Mouse (Mus musculus): ENCODE data around the gene Rps11.
"Not testable (repeated sequence)": the region's sequence is repeated elsewhere in the genome, so short reads cannot be mapped to it uniquely, and the experiment has no call there.

Gene Rps11

DNA sequence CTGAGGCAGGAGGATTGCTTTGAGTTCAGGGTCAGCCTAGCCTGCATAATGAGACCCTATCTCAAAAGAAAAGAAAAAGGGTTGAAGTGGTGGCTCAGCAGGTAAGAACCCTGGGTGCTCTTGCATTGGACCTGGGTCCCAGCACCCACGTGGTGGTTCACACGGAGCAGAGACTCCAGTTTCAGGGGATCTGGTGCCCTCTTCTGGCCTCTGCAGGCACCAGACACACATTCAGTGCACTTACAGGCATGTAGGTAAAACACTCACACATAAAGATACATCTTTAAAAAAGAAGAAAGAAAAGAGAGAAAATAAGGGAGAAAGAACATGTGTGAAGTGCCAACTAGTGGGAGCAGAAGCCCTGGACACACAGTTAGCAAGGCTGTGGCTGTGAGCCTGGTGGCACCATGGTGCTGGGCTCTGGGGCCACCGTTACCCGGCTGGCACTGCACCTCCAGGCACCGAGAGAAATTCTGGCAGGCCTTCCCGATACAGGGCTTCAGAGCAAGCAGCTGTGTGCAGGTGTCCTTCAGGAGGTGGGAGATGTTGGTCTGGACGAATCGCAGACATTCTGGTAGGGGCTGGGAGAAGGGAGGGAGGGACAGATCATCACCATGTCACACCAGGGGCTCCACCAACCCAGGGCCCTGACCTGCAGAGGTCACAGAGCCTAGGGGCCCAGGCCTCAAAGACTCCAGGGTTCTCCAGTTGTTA lies 9.4 kb upstream of the Rps11 start:
- peak; percentile 85 for DNase-seq (ENCODE audit: low read depth, low spot score)

DNA sequence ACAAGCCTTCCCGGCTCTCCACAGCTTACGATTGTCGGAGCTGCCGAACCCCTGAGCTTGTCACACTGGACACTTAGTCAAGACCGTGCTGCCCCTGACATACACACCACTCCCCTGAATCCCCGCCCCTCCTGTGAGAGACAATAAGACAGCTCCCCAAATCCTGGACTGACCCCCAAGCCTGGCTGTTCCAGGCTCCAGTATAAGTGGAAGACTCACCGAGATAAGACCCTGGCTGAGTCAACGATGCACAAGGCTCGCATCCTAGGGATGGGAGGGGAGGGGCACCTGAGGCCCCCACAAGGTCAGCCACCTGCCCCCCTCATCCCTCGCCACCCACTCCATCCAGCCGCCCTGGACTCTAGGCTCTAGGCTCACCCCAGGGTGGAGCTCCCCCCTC lies 7.6 kb upstream of the Rps11 start:
- DNase-seq (ENCODE audit: low read depth, low spot score), result no peak

DNA sequence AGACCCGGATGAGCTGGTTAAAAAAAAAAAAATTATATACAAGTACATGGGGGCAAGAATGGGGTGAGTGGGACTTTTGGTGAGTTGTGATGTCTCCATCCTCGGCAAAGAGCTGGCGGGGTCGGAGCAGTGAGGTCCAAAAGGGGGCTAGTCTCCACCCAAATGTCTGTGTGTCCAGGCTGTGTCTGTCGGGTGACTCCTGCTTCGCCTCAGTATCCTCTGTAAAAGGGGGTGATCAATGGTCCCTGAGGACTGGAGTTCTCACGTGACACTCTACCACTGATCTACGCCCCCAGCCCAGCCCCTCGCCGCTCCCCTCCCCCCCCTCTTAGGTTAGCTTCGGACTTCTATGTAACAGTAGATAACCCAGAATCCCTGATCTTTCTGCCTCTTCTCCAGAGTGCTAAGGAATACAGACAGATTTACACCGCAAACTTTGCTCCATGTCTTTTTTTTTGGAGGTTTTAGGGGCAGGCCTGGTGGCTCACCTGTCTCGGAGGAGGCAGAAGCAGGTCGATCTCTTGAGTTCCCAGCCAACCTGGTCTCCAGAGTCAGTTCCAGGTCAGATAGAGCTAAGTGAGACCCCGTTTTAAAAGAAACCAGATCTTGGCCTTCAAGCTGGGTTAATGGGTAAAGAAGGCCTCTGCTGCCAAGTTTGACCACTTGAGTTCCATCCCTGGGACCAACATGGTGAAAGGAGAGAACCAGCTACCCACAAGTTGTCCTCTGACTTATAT lies 5.7 kb upstream of the Rps11 start:
- DNase-seq (ENCODE audit: low read depth, low spot score), result no peak

DNA sequence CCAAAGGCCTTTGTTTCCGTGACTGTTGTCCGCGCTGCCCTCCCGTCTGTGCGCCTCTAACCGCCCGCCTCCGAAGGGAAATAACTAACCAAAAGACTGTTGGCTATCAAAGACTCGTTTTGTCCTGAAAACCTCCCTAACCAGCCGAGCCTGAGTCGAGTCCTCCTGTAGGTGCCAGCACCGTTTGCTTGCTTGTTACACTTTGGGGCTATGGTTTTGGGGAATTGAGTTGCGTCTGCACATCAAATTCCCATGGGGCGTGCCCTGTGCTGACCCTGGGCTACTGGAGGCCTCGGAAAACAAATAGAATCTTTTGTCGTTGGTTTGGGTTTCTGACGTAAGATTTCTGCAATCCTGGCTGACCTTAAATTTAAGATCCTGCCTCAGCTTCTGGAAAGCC lies 5.1 kb upstream of the Rps11 start:
- no peak for DNase-seq (ENCODE audit: low read depth, low spot score)

DNA sequence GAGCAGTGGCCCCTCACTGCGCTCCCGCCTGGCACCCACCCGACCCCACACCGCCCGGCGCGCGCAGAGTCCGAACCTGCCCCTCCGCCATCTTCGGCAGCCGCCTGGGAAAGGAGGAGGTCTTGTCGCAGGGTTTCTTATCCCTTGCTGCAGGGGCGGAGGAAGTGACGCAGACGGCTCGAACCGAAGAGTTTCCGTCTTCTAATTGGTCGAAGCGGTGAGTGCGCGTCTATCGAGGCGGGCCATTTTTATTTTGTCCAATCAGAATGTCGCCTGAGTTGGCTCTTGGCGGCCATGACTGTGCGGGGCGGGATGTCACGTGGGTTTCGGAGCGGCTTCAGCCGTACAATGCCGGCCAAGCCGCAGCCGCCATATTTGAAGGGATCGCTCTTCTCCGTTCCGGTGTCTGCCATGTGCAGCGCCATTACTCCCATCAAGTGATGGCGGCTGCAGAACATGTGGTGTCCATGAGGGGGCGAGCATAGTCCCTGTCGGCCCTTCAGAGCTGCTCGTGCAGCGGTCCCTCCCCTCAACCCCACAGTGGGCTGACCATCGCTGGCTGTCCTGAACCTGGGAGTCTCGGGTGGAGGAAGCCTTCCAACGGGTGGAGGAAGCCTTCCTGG lies 4.5 kb upstream of the Rps11 start, which contains the start of gene Rpl13a:
TSS of gene Rpl13a (minus strand) at position 138 of the 623 bp plus-strand sequence.
- peak; percentile 99 for DNase-seq (ENCODE audit: low read depth, low spot score)

DNA sequence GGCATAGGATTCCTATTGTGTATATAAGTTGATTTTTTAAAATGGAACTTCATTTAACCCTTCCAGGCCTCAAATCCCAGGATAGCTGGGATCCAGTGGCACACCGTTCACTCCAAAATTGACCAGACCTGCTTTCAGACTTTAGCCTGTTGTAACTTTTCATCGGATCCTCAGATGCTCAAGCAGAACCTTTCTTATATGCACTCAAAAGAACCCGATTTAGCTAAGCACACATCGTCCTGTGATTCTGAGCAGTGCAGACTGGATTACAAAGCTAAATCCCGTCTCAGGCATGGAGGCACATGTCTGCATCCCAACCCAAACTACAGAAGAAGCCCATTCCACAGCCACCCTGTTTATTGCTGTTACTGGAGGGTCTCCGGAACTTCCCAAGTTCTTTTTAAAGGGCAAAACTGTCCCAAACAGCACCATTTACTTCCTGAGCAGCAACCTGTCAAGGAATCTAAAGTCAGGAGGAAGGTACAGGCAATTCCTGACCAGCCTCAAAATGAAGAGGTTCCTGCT lies 3.5 kb upstream of the Rps11 start:
- DNase-seq (ENCODE audit: low read depth, low spot score), result no peak

DNA sequence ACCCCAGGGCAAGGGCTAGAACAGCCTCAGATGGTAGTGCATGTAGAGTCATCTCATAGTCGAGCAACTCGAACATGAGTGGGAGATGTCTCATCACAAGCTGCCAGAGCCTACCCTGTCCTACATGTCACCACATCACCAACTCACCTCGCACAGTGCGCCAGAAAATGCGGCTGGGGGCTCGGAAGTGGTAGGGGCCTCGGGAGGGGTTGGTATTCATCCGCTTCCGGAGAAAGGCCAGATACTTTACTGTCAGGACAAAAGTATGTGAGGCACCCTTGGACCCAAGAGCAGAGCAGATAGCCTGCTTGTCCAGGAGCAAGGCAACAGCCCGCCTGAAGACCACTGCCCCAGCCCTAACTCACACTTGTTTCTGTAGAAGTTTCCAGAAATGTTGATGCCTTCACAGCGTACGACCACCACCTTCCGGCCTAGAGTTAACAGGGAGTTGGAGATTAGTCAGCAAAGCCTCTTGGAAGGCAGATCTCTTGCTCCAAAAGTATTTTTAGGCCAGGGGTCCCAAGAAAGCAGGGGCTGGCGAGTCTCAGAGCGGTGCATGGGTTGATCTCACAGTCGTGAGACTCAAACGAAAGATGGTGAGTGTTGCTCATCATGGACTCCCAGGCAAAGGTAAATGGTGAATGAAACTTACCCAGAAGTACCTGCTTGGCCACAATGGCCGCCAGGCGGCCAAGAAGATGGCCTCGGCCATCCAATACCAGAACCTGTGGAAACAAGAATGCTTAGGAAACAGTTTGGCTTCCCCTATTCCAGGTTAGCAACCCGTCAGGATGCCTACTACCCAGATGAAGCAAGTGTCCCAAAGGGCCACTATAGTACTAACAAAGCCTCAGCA lies 2.8 kb upstream of the Rps11 start:
- DNase-seq (ENCODE audit: low read depth, low spot score), result peak; percentile 58

DNA sequence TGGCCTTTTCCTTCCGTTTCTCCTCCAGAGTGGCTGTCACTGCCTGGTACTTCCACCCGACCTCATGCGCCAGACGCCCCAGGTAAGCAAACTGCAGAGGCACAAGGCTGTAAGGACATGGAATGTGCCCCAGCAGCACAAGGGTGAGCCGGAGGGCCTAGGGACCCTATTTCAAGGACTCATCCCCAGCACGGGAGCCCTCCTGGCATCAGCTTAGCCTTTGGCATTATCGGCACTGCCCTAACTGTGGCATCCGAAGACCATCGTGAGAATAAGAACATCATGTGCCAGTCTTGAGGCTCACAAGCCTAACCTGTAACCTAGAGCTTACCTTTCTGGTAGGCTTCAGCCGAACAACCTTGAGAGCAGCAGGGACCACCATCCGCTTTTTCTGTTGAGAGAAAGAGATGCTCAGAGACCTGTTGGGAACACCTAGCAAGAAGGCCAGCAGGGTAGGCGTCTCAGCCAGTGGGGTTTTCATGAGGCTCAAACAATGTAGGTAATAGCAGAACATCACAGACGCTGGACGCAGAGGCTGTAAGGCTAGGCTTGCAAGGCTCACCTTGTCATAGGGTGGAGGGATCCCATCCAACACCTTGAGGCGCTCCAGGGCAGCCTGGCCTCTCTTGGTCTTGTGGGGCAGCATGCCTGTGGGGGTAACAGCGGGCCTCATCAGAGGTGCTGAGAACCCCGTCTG lies 2.1 kb upstream of the Rps11 start:
- peak; percentile 44 for DNase-seq (ENCODE audit: low read depth, low spot score)

DNA sequence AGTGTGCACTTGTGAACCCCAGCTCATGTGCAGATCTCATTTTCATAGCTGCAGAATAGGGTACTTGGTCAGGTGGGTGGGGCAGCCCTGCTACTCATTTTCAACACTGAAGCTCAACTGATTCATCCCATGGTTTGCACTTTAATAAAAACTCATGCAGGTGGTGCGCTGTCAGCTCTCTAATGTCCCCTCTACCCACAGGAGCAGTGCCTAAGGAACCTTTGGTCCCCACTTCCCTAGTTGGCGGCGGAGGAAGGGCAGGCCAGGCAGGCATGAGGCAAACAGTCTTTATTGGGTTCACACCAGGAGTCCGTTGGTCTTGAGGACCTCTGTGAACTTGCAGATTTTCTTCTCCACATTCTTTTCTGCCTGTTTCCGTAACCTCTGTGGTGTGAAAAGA lies 1.4 kb upstream of the Rps11 start:
- DNase-seq (ENCODE audit: low read depth, low spot score), result not testable (repeated sequence)

DNA sequence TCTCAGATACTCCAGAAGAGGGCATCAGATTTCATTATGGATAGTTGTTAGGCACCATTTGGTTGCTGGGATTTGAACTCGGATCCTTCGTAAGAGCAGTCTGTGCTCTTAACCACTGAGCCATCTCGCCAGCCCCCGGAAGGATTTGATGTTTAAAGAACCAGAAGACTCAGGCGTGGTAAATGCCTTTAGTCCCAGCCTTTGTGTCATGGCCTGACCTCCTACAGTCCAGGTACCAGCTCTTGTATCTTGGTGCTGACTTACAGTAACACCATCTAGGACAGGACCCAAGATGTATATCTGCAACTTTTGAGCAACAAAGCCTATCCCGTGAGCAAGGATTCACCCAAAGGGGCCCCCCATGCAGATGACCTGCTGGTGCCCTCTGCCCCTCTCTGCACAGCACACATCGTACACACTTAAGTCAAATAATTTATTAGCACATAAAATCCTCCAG lies 933 bp upstream of the Rps11 start:
- peak; percentile 82 for DNase-seq (ENCODE audit: low read depth, low spot score)

DNA sequence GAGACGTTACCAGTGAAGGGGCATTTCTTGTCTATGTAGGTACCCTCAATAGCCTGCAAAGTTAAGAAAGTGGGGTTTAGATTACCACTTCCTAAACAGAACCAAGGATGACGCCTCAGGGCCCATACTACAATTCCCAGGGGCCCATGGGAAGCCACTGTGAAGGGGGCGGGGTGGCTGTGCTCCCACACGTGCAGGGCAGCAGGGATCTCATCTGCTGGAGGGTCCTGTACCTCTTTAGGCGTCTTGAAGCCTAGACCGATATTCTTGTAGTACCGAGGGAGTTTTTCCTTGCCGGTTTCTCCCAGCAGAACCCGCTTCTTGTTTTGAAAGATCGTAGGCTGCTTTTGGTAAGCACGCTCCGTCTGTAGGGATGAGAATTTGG lies 1.1 kb downstream of the Rps11 start:
- DNase-seq (ENCODE audit: low read depth, low spot score), result peak; percentile 61

DNA sequence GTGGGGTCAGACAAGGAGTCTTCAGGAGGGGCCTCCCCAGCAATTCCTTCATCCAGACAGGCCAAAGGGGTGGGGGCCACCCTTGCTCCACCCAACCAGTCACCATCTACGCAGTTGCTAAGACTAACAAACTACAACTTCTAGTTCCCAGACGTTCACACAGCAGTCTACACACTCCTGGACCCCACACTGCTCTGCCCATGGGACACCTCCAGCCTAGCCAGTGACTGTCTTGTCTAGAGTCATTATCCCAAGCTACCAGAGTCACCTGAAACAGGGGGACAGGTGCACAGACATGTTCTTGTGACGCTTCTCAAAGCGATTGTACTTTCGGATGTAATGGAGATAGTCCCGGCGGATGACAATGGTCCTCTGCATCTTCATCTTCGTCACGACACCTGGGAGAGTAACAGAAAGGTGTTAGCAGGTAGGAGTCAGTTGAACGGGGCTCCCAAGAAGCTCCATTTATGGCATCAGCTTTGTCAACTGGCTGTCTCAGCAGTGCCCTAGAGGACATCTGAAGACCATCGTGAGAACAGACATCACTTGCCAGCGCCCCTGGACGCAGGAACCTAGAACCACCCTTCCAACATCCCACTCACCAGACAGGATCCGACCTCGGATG lies 1.6 kb downstream of the Rps11 start:
- no peak for DNase-seq (ENCODE audit: low read depth, low spot score)

DNA sequence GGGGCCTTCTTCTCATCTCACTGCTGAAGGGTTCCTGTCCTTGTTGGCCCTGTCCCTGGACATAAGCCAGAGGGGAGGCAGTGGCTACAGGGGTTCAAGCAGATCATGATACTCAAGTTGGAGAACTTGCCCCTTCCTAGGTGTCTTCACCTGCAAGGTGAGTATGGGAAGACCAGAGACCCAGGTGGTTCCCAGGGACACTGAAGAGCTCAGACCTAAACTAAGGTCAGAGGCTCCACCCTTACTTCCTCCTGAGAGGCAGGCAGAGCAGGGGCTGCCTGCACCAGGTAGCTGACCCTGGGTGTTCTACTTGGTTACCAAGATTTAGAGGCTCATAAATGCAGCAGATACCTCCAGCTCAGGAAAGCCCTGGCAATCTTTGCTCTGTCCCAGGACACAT lies 2.3 kb downstream of the Rps11 start:
- DNase-seq (ENCODE audit: low read depth, low spot score), result peak; percentile 35

DNA sequence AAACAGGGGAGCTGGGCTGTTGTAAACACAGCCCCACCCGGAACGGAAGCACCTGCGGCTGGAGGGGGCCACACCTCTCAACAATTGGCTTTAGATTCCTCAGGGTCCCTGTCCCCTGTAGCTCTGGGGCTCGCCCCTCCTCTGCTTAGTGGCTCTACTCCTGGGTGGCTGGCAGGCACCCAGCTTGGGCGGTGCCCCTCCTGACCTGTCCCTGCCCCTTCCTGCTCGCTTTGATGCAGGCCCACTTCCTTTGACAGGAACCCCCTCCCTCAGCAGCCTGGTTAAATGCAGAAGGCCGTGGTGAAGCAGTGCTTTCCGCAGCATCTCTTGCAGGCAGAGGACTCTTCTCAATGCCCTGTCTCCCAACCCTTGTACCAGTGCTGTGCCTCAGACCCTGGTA lies 2.8 kb downstream of the Rps11 start:
- peak; percentile 76 for DNase-seq (ENCODE audit: low read depth, low spot score)

DNA sequence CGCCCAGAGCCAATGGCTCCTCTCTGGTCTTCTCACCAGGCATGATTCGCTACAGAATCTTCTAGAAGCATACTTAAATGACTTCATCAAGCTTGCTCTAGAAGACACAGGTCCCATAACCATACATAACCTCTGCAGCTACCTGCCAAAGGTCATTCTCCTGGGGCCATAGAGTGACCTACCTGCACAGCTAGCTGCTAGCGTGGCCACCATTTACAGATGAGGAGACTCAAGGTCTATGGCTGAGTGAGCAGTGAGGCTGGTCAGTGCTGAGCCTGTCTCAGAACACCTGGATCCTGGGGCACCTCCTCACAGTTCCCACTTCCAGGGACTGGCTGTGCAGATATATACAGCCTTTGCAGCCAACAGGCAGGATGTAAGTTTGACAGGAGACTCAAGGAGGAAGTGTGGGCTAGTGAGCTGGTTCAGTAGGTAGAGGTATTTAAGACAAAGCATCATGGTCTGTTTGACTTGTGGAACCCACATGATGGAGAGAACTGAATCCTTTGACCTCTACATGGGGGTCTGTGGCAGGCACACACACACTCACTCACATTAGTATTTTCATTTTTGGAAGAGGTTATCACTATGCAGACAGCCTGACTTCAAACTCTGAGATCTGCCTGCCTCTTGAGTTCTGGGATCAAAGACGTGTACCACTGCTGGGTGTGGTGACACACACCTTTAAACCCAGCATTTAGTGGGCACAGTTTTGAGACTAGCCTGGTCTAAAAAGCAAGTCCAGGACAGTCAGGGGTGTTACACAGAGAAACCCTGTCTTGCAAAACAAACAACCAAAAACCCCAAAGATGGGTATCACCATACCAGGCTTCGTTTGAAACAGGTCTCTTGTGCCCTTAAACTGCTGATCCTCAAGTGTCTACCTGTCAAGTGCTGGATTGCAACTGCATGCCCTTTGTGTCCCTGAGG lies 4.2 kb downstream of the Rps11 start:
- DNase-seq (ENCODE audit: low read depth, low spot score), result peak; percentile 34

DNA sequence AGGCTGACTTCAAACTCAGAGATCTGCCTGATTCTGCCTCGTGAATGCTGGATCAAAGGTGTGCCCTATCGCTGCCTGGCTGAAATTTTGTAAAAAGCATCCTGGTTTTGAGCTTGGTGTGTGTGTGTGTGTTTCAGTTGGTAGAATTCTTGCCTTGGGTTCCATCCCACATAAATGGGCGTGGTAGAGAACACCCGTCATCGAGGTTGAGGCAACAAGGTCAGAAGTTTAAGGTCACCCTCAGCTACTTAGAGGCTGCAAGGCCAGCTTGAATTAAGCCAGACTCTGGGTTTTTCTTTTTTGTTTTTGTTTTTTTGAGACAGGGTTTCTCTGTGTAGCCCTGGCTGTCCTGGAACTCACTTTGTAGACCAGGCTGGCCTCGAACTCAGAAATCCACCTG lies 5.9 kb downstream of the Rps11 start:
- DNase-seq (ENCODE audit: low read depth, low spot score), result peak; percentile 71

DNA sequence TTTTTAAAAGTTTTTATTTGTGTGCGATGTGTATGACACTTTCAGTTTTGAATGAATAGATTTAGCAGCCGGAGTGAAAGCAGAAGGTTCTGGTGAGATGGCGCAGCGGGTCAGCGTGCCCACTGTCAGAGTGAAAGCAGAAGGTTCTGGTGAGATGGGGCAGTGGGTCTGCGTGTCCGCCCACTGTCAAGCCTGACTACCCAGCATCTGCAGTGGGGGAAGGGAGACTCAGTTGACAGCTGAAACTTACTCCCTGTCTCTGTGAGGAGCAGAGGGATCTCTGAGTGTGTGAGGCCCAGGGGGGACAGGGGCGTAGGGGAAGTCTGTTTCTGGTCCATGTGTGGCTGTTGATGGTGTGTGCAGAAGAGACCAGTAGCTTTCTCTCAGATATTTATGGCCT lies 6.7 kb downstream of the Rps11 start:
- no peak for DNase-seq (ENCODE audit: low read depth, low spot score)

DNA sequence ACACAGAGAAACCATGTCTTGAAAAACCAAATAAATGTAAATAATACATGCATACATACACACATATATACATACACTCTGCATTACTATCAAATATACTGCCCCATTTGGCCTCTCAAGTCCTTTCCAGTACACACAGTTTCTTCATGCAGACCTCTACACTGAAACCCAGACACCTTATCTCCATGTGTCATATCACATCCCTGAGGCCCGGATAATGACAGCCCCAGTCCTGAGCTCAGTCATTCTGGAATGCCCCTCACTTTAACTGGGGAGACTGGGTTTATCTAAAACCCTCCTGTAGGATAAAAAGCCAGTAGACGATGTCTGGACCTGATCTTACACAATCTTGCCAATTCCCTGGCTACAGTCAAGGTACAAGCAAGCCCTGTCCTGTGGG lies 10.8 kb downstream of the Rps11 start:
- DNase-seq (ENCODE audit: low read depth, low spot score), result no peak

DNA sequence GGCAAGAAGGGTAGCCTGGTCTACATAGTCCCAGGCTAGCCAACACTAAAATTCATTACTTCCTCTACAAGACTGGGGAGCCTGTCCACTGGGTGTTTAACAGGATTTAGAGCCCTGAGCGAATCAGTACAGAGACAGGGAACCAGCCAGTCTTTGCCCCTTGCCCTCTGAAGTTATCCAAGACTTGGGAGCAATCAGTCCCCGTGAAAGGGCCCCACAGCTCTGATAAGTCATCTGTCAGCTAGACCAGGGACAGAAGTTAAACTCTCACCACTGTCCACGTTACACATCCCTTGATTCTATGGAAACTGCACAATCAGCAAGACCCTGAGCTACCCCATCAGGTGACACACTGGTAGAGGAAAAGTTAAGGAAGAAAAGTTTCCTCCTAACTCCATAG lies 11.7 kb downstream of the Rps11 start:
- no peak for DNase-seq (ENCODE audit: low read depth, low spot score)
